Mouse (Mus musculus): ENCODE data around the gene Nob1.

- no peak for TF ChIP-seq CTCF (IDR thresholded peaks at IDR 0.05; ENCODE audit: borderline replicate concordance, control insufficient read depth, extremely low read depth, insufficient read depth, low read length, poor library complexity)
- no peak for TF ChIP-seq POLR2A (IDR thresholded peaks at IDR 0.05; ENCODE audit: control insufficient read depth, extremely low read depth, insufficient read depth, low read length, poor library complexity)
Measured at GRCm38 (mm10) chr8:107389557-107389956, 35.3 kb downstream of the Nob1 start.

All from thymus, adult 2 months (tissue).